Mouse (Mus musculus): ENCODE results near the gene Cacng6. TPM values are rescaled to one million over a fixed set of nuclear protein-coding genes. Genes with fewer than 3 reads are reported as not detected.
A peak's percentile ranks its signal among the peaks of the same experiment; 100 is the strongest.

Gene Cacng6
- total RNA-seq, 1 experiment from 2014 or later, result not detected

- no peak; the same call in 1 of the 2 replicates for ATAC-seq (replicated peaks; ENCODE audit: low read depth, poor library complexity, severe bottlenecking)
Measured at GRCm38 (mm10) chr7:3415378-3415777, 8.6 kb upstream of the Cacng6 start.

- ATAC-seq (replicated peaks; ENCODE audit: low read depth, poor library complexity, severe bottlenecking), result no peak
Measured at GRCm38 (mm10) chr7:3419941-3420340, 4.1 kb upstream of the Cacng6 start.

- ATAC-seq (replicated peaks; ENCODE audit: low read depth, poor library complexity, severe bottlenecking), result no peak
Measured at GRCm38 (mm10) chr7:3420466-3420865, 3.5 kb upstream of the Cacng6 start.

- no peak for ATAC-seq (replicated peaks; ENCODE audit: low read depth, poor library complexity, severe bottlenecking)
Measured at GRCm38 (mm10) chr7:3421297-3421696, 2.7 kb upstream of the Cacng6 start.

GRCm38 (mm10) chr7:3422051-3422450 lies 1.9 kb upstream of the Cacng6 start:
- ATAC-seq (replicated peaks; ENCODE audit: low read depth, poor library complexity, severe bottlenecking), result no peak

- ATAC-seq (replicated peaks; ENCODE audit: low read depth, poor library complexity, severe bottlenecking), result no peak
Measured at GRCm38 (mm10) chr7:3423430-3423829, 565 bp upstream of the Cacng6 start.

- no peak for ATAC-seq (replicated peaks; ENCODE audit: low read depth, poor library complexity, severe bottlenecking)
Measured at GRCm38 (mm10) chr7:3425141-3425540, 1.1 kb downstream of the Cacng6 start.

- ATAC-seq (replicated peaks; ENCODE audit: low read depth, poor library complexity, severe bottlenecking), result no peak
Measured at GRCm38 (mm10) chr7:3430161-3430560, 6.2 kb downstream of the Cacng6 start.

GRCm38 (mm10) chr7:3432066-3432465 lies 8.1 kb downstream of the Cacng6 start:
- no peak for ATAC-seq (replicated peaks; ENCODE audit: low read depth, poor library complexity, severe bottlenecking)

- ATAC-seq (replicated peaks; ENCODE audit: low read depth, poor library complexity, severe bottlenecking), result no peak
Measured at GRCm38 (mm10) chr7:3437941-3438340, 13.9 kb downstream of the Cacng6 start.

- ATAC-seq (replicated peaks; ENCODE audit: low read depth, poor library complexity, severe bottlenecking), result no peak
Measured at GRCm38 (mm10) chr7:3439984-3440383, 16.0 kb downstream of the Cacng6 start.

GRCm38 (mm10) chr7:3440526-3440925 lies 16.5 kb downstream of the Cacng6 start:
- no peak for ATAC-seq (replicated peaks; ENCODE audit: low read depth, poor library complexity, severe bottlenecking)

GRCm38 (mm10) chr7:3442476-3443062 lies 18.6 kb downstream of the Cacng6 start:
- peak; percentile 90 for ATAC-seq (replicated peaks; ENCODE audit: low read depth, poor library complexity, severe bottlenecking)

- no peak for ATAC-seq (replicated peaks; ENCODE audit: low read depth, poor library complexity, severe bottlenecking)
Measured at GRCm38 (mm10) chr7:3444678-3445077, 20.7 kb downstream of the Cacng6 start.

- no peak for ATAC-seq (replicated peaks; ENCODE audit: low read depth, poor library complexity, severe bottlenecking)
Measured at GRCm38 (mm10) chr7:3446584-3446983, 22.6 kb downstream of the Cacng6 start.

GRCm38 (mm10) chr7:3447026-3447425 lies 23.0 kb downstream of the Cacng6 start:
- no peak for ATAC-seq (replicated peaks; ENCODE audit: low read depth, poor library complexity, severe bottlenecking)

- peak; percentile 80 for ATAC-seq (replicated peaks; ENCODE audit: low read depth, poor library complexity, severe bottlenecking)
Measured at GRCm38 (mm10) chr7:3448737-3449454, 24.9 kb downstream of the Cacng6 start.

GRCm38 (mm10) chr7:3450671-3451070 lies 26.7 kb downstream of the Cacng6 start:
- no peak for ATAC-seq (replicated peaks; ENCODE audit: low read depth, poor library complexity, severe bottlenecking)

GRCm38 (mm10) chr7:3451161-3451560 lies 27.2 kb downstream of the Cacng6 start:
- no peak for ATAC-seq (replicated peaks; ENCODE audit: low read depth, poor library complexity, severe bottlenecking)

GRCm38 (mm10) chr7:3452821-3453485 lies 29.0 kb downstream of the Cacng6 start:
- ATAC-seq (replicated peaks; ENCODE audit: low read depth, poor library complexity, severe bottlenecking), result no peak

GRCm38 (mm10) chr7:3453486-3454183 lies 29.6 kb downstream of the Cacng6 start:
- ATAC-seq (replicated peaks; ENCODE audit: low read depth, poor library complexity, severe bottlenecking), result no peak

Measured in common myeloid progenitor, adult 5-6 weeks (primary cell).